Mouse (Mus musculus) hindlimb bud, embryonic 11.5 days (tissue): ENCODE results near the gene Cdc37.

Source experiments
- DNase-seq: peaks from one replicate; pipeline ENCODE4 v3.0.0-alpha.2; 2012; ENCODE audit warnings: low read depth, low spot score; ENCODE audit errors: extremely low spot score

The Cdc37 gene

GRCm38 (mm10) chr9:21168161-21169123, 18.7 kb upstream of the Cdc37 start:
- DNase-seq: no peak

GRCm38 (mm10) chr9:21167140-21168097, 17.6 kb upstream of the Cdc37 start:
- no peak for DNase-seq

- no peak for DNase-seq
Measured at GRCm38 (mm10) chr9:21166516-21166915, 16.7 kb upstream of the Cdc37 start.

GRCm38 (mm10) chr9:21165952-21166451, 16.2 kb upstream of the Cdc37 start:
- no peak for DNase-seq

DNA sequence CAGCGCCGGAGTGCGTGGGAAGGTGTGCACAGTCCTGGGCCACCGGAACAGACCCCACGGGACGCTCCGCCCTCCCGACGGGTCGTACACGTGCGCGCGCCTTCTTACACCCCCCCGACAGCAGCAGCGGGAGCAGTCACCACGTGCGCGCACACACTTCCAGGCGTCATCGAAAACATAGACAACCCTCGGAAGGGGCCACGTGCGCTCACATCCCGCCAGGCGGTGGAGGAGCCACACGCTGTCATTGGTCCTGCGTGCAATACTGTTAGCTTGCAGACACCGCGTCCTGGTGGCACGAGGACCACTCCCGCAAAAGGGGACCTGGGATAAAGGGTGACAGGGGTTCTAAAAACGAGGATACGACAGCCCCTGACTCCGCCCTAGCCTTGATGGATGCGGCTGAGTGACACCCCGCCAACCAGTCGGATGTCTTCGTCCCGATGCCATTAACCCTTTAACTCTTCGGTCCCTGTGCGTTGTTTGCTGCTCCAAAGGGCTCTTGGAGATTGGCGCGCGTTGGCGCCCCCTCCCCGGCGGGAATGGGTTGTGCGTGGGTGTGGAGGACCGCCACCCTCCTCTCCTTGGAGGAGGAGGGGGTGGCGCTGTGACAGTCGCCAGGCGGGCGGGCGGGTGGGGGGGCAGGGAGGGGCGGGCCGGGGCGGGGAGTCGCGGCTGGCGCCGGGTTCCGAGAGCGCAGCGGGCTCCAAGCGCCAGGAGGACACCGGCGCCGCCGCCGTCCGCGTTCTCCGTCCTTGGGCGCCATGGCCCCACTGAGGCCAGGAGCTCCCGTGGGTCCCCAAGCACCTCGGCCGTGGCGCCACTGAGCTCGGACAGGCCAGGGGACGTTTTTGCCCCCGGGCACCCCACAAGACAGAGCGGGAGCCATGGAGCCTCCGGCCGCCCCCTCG, 15.5 kb upstream of the Cdc37 start, which contains the start of gene Pde4a:
Pde4a (plus strand) TSS at position 674 of the 911 bp plus-strand sequence.
- DNase-seq: no peak

GRCm38 (mm10) chr9:21164072-21164471, 14.3 kb upstream of the Cdc37 start:
- no peak for DNase-seq

GRCm38 (mm10) chr9:21163086-21164050, 13.6 kb upstream of the Cdc37 start:
- DNase-seq: no peak

- no peak for DNase-seq
Measured at GRCm38 (mm10) chr9:21161209-21161909, 11.6 kb upstream of the Cdc37 start.

GRCm38 (mm10) chr9:21154787-21155186, 5.0 kb upstream of the Cdc37 start:
- no peak for DNase-seq

DNA sequence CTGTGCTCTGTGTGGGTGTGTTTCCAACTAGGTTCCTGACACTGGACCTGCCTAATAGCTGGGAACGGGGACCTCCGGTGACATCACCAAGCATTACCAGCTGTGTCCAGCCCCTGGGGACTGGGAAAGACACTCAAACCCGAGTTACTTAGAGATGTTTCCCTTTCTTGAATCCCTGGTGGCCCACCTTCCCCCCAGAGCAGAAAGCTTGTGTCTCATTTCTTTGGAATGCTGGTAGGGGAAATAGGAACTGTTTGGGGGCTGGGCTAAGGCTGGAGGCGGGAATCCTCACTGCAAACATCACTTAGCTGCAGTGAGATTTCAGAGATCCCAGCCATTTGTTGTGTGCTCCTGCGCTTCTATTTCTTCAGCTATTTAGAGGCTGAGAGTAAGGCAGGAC, 4.1 kb upstream of the Cdc37 start:
- no peak for DNase-seq

- no peak for DNase-seq
Measured at GRCm38 (mm10) chr9:21153331-21153730, 3.5 kb upstream of the Cdc37 start.

DNA sequence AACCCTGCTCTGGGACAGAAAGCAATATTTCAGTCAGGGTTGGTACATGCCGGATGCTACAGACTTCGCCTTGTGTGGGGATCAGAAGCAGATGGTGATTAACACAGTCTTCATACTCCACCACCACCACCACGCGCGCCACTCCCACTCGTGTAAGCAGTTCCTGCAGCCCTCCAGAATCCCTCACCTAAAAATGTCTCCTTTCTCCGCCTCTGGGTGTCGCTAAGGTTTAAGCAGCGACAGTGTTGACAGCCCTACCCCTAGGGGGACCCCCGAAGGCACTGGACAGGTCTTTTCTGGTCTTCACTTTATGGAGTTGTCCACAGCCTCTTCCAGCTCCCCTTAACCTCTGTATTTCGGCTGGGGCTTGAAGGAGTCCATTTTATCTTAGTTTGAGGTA, 2.9 kb upstream of the Cdc37 start:
- DNase-seq: no peak

- no peak for DNase-seq
Measured at GRCm38 (mm10) chr9:21149077-21149653, 617 bp downstream of the Cdc37 start.

DNA sequence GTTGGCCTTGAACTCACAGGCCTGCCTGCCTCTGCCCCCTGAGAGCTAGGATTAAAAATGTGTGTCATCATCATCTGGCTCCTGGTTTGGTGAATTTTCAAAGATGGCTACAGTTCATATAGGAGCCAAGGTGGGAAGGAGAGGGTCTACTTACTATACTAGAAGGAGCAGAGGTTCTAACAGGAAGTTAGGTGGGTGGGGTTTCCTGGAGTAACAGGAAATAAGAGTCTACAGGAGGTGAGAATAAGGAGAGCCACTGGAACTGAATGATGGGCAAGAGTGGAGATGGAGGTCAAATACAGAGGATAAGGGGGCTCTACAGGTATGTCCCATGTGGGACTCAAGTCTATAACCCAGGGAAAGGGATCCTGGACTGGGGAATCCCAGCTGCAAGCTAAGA, 1.4 kb downstream of the Cdc37 start:
- DNase-seq: no peak

DNA sequence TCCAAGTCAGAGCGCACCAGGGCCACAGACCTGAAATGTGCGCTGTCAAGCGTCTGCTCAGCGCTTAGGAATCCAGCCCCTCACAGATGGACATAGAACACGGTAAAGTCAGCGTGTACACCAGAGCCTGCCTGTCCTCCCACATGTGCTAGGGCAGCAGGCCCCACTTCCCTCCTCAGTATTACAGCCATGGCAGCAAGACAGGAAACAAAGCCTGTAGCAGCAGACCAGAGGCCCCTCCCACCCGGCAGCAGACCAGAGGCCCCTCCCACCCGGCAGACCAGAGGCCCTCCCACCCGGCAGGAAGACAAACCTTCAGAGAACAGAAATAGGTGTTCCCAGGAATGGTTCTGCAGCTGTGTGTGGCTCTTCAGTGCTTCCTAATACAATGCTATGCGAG, 3.1 kb downstream of the Cdc37 start:
- no peak for DNase-seq

DNA sequence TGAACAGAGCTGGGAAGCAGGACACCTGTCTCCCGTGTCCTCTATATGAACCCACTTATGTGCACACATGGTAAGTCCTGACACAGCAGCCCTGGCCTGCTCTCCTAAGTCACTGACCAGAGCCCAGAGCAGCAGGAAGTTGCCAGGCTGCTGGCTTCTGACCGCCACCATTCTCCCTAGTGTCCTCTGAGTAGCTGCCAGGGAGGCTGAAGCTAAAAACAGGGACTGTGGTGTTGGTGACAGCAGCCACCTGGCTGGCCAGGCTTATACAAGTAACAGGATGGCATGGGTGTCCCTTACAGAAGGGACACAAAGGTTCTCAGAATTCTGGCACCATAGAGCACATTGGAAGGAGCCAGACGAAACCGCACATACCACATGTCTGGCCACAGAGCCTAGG, 4.4 kb downstream of the Cdc37 start:
- DNase-seq: no peak

- DNase-seq: no peak
Measured at GRCm38 (mm10) chr9:21144361-21144760, 5.4 kb downstream of the Cdc37 start.

DNA sequence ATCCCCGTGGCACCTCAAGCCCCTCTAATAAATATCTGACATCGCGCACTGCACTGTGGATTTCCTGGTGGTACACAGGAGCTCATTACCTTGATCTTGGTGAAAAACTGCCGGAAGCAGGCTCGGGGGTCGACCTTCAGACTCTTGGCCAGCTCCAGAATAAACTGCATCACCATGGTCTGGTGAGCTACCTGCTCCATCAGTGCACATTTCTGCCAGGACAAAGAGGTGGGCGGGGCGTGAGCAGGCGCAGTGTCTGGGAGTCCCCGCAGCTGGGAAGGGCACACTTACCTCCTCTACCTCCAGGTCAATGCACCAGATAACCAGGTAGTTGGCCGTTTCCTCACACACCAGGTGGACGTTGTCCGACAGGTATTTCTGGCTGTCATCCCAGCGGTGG, 7.9 kb downstream of the Cdc37 start:
- DNase-seq: no peak
